Mouse (Mus musculus): ENCODE results near the gene Mesp1. TPM values are rescaled to one million over a fixed set of nuclear protein-coding genes. Genes with fewer than 3 reads are reported as not detected.

The Mesp1 gene
- polyA plus RNA-seq, 1 experiment, result not detected

- Histone ChIP-seq H3K9me3 (no peaks in the 10 kb centered on the region), H3K4me3 (replicated peaks) (no peak overlapping the region), H3K4me1 (peaks cover 48% of the 10 kb centered on the region), H3K27me3 (replicated peaks) (peaks cover 46% of the 10 kb centered on the region), H3K36me3 (replicated peaks; ENCODE audit: low read length) (no peaks in the 10 kb centered on the region)
- TF ChIP-seq FLI1 (IDR thresholded peaks at IDR 0.05; ENCODE audit: low read length) (no peak), GATA1 (IDR thresholded peaks at IDR 0.05; ENCODE audit: borderline replicate concordance, low read length) (no peak)
Observed at GRCm38 (mm10) chr7:79771561-79772512, 21.8 kb downstream of the Mesp1 start.

GRCm38 (mm10) chr7:79769664-79770063, 23.9 kb downstream of the Mesp1 start:
- 0 out of 2 replicates have a peak, but pooled peaks cover 4% of the 10 kb centered on the region for H3K9me3 ChIP-seq
- peaks cover 30% of the 10 kb centered on the region for H3K4me1 ChIP-seq
- H3K4me3 ChIP-seq (replicated peaks), result no peak overlapping the region
- peaks cover 46% of the 10 kb centered on the region for H3K27me3 ChIP-seq (replicated peaks)
- no peak for TF ChIP-seq GATA1 (IDR thresholded peaks at IDR 0.05; ENCODE audit: borderline replicate concordance, low read length)
- no peak for TF ChIP-seq FLI1 (IDR thresholded peaks at IDR 0.05; ENCODE audit: low read length)
- no peaks in the 10 kb centered on the region for H3K36me3 ChIP-seq (replicated peaks; ENCODE audit: low read length)

GRCm38 (mm10) chr7:79765991-79766390, 27.6 kb downstream of the Mesp1 start:
- TF ChIP-seq GATA1 (IDR thresholded peaks at IDR 0.05; ENCODE audit: borderline replicate concordance, low read length) (no peak), FLI1 (IDR thresholded peaks at IDR 0.05; ENCODE audit: low read length) (no peak)
- no peak overlapping the region for H3K4me3 ChIP-seq (replicated peaks)

DNA sequence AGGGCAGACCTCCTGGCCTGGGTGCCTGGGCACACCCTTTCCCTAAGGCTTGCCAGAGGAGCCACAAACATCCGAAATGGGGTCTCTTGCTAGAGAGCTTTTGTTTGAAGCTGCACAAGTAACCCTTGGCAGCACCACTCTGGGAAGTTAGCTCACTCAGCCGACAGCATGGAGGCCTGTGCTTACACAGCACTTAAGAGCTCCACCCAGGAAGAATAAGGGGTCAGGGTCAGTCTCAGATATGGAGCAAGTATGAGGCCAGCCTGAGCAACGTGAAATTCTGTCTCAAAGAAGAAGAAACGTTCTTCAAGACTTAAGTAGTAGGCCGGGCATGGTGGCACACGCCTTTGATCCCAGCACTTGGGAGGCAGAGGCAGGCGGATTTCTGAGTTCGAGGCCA, 31.5 kb downstream of the Mesp1 start:
- Histone ChIP-seq H3K36me3 (replicated peaks; ENCODE audit: low read length) (no peaks in the 10 kb centered on the region), H3K4me1 (peaks cover 5% of the 10 kb centered on the region), H3K9me3 (0 out of 2 replicates have a peak, but pooled peaks cover 4% of the 10 kb centered on the region), H3K27me3 (replicated peaks) (peaks cover 33% of the 10 kb centered on the region), H3K4me3 (replicated peaks) (no peak overlapping the region)
- TF ChIP-seq FLI1 (IDR thresholded peaks at IDR 0.05; ENCODE audit: low read length) (no peak), GATA1 (IDR thresholded peaks at IDR 0.05; ENCODE audit: borderline replicate concordance, low read length) (no peak)

More at GRCm38 (mm10) chr7:79765991-79766390, 27.6 kb downstream of the Mesp1 start:
- Histone ChIP-seq H3K9me3 (0 out of 2 replicates have a peak, but pooled peaks cover 4% of the 10 kb centered on the region), H3K36me3 (replicated peaks; ENCODE audit: low read length) (no peaks in the 10 kb centered on the region), H3K27me3 (replicated peaks) (peaks cover 32% of the 10 kb centered on the region), H3K4me1 (peaks cover 6% of the 10 kb centered on the region)

DNA sequence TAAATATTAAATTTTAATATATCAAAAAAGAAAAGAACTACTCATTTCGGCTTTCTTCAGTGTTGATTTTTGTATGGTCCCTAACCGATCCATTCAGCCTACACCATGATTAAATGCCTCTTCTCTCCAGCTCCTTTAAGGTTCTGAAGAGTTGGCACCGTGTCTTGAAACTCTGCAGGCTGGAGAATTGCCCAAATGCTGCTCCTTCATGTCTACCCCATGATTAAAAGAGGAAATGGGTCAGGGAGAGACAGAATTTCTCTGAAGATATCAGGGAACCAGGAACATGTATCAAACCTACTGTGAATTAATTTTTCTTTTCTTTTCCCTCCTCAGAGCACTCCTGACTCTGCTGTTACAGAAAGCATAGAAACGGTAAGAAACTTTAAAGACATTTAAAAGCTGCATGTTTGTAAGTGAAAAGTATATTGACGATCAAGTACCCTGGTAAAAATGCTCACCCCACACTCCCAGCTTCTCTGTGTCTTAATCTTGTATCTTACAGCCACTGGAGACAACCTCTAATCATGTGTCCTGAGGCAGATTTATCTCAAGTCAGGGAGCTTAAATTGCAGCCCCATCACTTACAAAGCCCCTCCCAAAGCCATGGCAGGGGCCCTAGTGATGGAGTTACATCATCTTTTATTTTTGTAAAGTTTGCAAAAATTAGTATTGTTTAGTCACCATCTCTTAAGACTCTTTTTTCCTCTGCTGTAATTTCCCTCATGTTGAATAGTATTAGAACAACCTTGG, 32.3 kb downstream of the Mesp1 start:
- no peaks in the 10 kb centered on the region for H3K36me3 ChIP-seq (replicated peaks; ENCODE audit: low read length)
- TF ChIP-seq FLI1 (IDR thresholded peaks at IDR 0.05; ENCODE audit: low read length) (no peak), GATA1 (IDR thresholded peaks at IDR 0.05; ENCODE audit: borderline replicate concordance, low read length) (no peak)
- H3K4me3 ChIP-seq (replicated peaks), result no peak overlapping the region
- 0 out of 2 replicates have a peak, but pooled peaks cover 4% of the 10 kb centered on the region for H3K9me3 ChIP-seq
- peaks cover 32% of the 10 kb centered on the region for H3K27me3 ChIP-seq (replicated peaks)
- H3K4me1 ChIP-seq, result peaks cover 5% of the 10 kb centered on the region

DNA sequence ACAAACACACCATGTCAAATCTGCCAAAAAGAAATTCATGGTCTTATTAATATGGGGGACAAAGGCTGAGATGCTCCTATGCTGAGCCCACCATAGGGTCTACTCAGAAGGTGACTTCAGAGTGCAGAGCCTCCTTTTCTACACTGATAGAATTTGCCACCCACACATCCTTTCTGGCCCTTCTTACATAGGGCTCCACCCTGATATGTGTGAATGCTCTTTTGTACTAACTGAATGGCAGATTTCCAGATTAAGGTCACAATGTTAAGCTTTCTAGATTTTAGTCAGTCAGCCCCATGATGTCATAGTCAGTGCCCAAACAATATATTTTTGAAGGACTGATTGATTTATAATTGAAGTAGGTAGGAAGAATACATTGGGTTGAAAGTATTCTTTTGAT, 33.8 kb downstream of the Mesp1 start:
- Histone ChIP-seq H3K9me3 (no peaks in the 10 kb centered on the region), H3K36me3 (replicated peaks; ENCODE audit: low read length) (no peaks in the 10 kb centered on the region), H3K27me3 (replicated peaks) (peaks cover 34% of the 10 kb centered on the region), H3K4me3 (replicated peaks) (no peak overlapping the region), H3K4me1 (peaks cover 5% of the 10 kb centered on the region)
- TF ChIP-seq GATA1 (IDR thresholded peaks at IDR 0.05; ENCODE audit: borderline replicate concordance, low read length), result no peak
- no peak for TF ChIP-seq FLI1 (IDR thresholded peaks at IDR 0.05; ENCODE audit: low read length)

DNA sequence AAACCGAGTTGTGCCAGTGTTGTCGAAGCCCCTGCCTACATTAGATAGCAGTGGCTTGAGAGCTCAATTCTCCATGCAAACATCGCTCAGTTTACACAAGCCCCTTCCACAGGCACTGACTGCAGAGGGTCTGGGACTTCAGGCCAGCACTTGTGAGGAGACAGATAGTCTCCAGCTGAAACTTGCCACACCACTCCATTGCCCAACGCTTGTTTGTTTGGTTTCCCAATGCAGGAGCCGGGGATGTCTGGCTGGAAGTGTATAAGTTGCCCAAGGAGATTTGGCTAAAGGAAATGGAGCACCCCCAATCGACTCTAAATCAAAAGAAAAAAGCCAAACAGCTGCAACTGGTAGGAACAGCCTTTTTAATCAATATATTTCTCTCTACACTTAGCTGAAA, 35.4 kb downstream of the Mesp1 start:
- Histone ChIP-seq H3K4me1 (peaks cover 5% of the 10 kb centered on the region), H3K36me3 (replicated peaks; ENCODE audit: low read length) (no peaks in the 10 kb centered on the region), H3K9me3 (0 out of 2 replicates have a peak, but pooled peaks cover 3% of the 10 kb centered on the region), H3K4me3 (replicated peaks) (no peak overlapping the region), H3K27me3 (replicated peaks) (peaks cover 37% of the 10 kb centered on the region)
- TF ChIP-seq FLI1 (IDR thresholded peaks at IDR 0.05; ENCODE audit: low read length) (no peak), GATA1 (IDR thresholded peaks at IDR 0.05; ENCODE audit: borderline replicate concordance, low read length) (no peak)

- Histone ChIP-seq H3K36me3 (replicated peaks; ENCODE audit: low read length) (no peaks in the 10 kb centered on the region), H3K27me3 (replicated peaks) (peaks cover 36% of the 10 kb centered on the region), H3K4me1 (no peaks in the 10 kb centered on the region; the same call in 1 of the 2 replicates), H3K9me3 (0 out of 2 replicates have a peak, but pooled peaks cover 3% of the 10 kb centered on the region), H3K4me3 (replicated peaks) (no peak overlapping the region)
- no peak for TF ChIP-seq FLI1 (IDR thresholded peaks at IDR 0.05; ENCODE audit: low read length)
- TF ChIP-seq GATA1 (IDR thresholded peaks at IDR 0.05; ENCODE audit: borderline replicate concordance, low read length), result no peak
Observed at GRCm38 (mm10) chr7:79756334-79756733, 37.3 kb downstream of the Mesp1 start.

GRCm38 (mm10) chr7:79749511-79749910, 44.1 kb downstream of the Mesp1 start:
- H3K9me3 ChIP-seq, result 0 out of 2 replicates have a peak, but pooled peaks cover 3% of the 10 kb centered on the region
- no peak overlapping the region for H3K4me3 ChIP-seq (replicated peaks)
- TF ChIP-seq FLI1 (IDR thresholded peaks at IDR 0.05; ENCODE audit: low read length), result no peak
- no peak for TF ChIP-seq GATA1 (IDR thresholded peaks at IDR 0.05; ENCODE audit: borderline replicate concordance, low read length)
- H3K36me3 ChIP-seq (replicated peaks; ENCODE audit: low read length), result no peaks in the 10 kb centered on the region
- peaks cover 27% of the 10 kb centered on the region for H3K27me3 ChIP-seq (replicated peaks)
- H3K4me1 ChIP-seq, result peaks cover 5% of the 10 kb centered on the region
